Mouse (Mus musculus) testis, postnatal 10 days (tissue): Measurements from ENCODE around the gene Kif14.
"Not testable (repeated sequence)": the region's sequence is repeated elsewhere in the genome, so short reads cannot be mapped to it uniquely, and the experiment has no call there.

Experiments used
- DNase-seq: peaks from one replicate; pipeline ENCODE4 v3.0.0; 2021; ENCODE audit warnings: low spot score

Gene Kif14

GRCm38 (mm10) chr1:136492232-136492631, 26.1 kb downstream of the Kif14 start:
- no peak for DNase-seq

GRCm38 (mm10) chr1:136499317-136499716, 33.2 kb downstream of the Kif14 start:
- no peak for DNase-seq

GRCm38 (mm10) chr1:136502936-136503335, 36.8 kb downstream of the Kif14 start:
- DNase-seq: no peak

- not testable (repeated sequence) for DNase-seq
Observed at GRCm38 (mm10) chr1:136506255-136506654, 40.1 kb downstream of the Kif14 start.

GRCm38 (mm10) chr1:136512317-136512716, 46.2 kb downstream of the Kif14 start:
- peak; percentile 25 for DNase-seq

DNA sequence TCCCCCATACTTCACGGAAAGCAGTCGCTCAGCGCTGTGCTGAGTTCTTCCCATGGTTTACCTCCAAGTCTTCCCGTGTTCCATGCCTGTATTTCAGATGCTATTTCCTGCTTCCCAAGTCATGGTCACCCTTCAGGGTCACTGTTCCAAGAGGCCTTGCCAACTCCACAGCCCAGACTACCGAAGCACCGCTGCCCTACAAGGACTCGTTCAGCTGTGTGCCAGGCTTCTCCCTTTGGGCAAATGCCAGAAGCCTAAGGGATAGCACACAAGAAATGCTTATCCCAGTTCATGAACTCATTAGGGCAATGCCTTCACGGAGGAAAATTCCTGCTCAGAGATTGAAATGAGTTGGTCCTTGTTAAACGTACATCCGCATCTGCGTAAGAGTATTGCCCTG, 47.0 kb downstream of the Kif14 start:
- peak; percentile 41 for DNase-seq

DNA sequence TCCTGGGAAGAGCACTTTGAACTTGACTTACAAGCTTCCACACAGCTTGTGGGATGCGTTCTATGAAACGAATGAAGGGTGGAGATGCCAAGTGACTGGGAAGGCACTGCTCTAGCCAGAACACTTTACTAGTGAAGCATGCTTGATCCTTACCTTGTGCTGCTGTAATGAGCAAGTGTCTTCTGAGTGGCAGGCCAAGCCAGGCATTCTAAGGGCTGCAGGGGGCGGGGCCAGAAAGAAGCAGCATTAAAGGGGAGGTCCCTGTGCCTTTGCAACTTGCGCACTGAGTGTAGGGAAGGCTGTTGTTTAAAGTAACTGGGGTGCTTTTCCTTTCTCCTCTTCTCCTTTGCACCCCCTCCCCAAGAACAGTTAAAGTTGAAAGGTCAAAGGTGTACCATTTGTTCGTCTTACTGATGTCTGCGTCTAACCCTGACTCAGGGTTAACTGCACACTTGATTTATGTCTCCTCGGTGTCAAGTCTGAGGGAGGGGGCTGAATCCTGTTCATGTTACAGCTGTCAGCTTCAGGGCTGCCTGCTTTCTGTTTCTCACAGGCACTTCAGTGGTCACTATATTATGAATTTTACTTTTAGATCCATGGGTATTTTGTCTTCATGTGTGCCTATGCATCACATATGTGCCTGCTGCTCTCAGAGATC, 52.7 kb downstream of the Kif14 start:
- peak; percentile 42 for DNase-seq

DNA sequence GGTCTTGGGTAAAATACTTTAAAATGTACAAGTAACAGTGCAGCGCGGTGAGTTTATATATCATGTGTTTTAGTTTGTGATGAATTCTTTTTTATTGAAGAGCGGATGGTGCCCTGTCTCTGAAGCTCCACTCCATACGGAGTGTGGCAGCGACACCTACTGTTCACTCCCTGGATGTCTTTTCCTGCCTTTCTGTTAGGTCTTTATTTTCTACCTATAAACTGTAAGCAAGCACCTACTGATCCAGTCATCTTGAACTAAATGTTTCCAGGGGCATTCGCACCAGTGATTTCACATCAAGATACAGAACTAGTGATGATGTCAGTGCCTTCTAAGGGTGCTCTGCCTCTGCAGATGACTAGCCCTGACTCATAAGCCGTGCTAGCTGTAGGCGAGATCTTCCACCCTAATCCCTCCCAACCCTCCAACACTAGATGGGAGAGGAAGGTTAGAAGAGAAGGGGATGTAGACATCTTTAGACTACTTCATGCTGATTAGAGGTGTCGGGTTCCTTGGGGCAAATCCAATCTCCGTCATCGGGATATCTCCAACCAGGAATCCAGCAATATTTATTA, 55.3 kb downstream of the Kif14 start:
- DNase-seq: peak; percentile 72

GRCm38 (mm10) chr1:136524917-136525316, 58.8 kb downstream of the Kif14 start:
- peak; percentile 85 for DNase-seq

GRCm38 (mm10) chr1:136525818-136526217, 59.7 kb downstream of the Kif14 start:
- DNase-seq: no peak

- DNase-seq: no peak
Observed at GRCm38 (mm10) chr1:136527163-136527562, 61.0 kb downstream of the Kif14 start.

- DNase-seq: no peak
Observed at GRCm38 (mm10) chr1:136532556-136532955, 66.4 kb downstream of the Kif14 start.

GRCm38 (mm10) chr1:136536947-136537346, 70.8 kb downstream of the Kif14 start:
- no peak for DNase-seq

DNA sequence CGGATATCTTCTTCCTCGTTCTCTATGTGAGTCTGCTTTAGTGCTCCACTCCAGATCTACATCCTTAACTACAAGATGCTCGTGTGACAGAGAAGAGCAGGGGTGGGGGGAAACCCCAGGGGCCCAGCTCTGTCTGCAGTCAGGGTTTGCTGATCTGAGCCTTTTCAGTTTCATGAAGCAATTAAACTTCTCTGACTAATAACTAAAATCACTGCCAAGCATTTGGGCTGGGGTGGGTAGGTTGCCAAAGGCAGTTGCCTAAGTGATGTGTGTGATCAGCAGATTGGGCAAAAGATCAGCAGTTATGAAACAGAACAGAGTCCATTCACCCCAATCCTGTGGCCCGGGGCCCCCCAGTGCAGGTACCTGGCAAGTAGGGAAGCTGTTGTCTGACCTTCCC, 72.1 kb downstream of the Kif14 start:
- no peak for DNase-seq

DNA sequence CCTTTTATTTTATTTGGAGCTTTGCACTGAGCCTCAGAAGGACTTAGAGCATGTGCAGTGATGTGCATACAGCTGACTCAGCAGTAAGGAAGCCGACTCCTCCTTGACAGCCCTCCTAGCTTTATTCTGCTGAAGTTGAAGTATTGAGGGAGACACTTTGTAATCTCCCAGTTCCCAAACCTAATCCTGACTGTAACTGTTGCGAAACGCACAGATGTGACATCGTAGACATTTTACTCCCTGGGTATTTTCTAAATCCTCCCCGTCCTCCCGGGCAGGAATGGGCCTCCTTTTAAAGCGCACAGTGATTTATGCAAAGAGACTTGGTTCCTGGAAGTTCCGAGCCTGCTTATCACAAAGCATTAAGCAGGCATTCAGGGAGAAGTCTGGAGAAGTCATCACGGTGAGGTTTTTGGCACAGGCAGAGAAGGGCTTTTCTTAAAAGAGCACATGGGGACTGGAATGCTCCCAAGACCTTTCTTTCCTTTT, 74.3 kb downstream of the Kif14 start:
- DNase-seq: no peak

GRCm38 (mm10) chr1:136541618-136542376, 75.7 kb downstream of the Kif14 start:
- DNase-seq: no peak

DNA sequence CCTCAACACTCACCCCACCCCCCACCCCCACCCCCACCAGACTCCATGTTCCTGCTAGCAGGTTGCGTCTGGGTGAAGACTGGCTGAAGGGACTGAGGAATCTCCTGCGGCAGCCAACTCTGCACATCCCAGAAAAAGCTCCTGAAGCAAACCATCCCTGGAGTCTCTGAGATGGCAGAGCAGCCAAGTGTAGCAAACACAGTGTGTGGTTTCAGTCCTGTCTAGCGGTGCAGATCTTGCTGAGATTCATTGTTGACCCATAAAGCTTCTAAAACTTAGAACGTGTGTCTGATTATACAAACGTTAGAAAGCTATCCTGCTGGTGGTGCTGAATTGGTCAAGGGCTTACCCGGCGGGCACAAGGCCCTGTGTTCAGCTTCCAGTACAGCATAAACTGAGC, 77.8 kb downstream of the Kif14 start:
- no peak for DNase-seq

- no peak for DNase-seq
Observed at GRCm38 (mm10) chr1:136547068-136547467, 80.9 kb downstream of the Kif14 start.

GRCm38 (mm10) chr1:136550285-136550684, 84.1 kb downstream of the Kif14 start:
- no peak for DNase-seq

GRCm38 (mm10) chr1:136550851-136551540, 84.9 kb downstream of the Kif14 start:
- DNase-seq: peak; percentile 88

DNA sequence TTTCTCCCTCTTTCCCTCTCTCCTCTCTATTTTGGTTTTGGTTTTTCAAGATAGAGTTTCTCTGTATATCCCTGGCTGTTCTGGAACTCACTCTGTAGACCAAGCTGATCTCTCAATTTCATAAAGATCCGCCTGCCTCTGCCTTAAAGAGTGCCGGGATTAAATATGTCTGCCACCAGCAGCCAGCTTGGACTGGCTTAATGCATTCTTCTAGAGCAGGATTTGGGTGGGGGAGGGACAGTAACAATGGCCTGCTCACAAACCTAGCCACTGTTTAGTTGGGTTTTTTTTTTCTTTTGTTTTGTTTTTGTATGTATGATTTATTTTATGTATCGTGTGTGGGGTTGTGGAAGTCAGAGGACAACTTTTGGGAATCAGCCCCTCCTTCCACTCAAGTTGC, 88.5 kb downstream of the Kif14 start:
- DNase-seq: no peak

DNA sequence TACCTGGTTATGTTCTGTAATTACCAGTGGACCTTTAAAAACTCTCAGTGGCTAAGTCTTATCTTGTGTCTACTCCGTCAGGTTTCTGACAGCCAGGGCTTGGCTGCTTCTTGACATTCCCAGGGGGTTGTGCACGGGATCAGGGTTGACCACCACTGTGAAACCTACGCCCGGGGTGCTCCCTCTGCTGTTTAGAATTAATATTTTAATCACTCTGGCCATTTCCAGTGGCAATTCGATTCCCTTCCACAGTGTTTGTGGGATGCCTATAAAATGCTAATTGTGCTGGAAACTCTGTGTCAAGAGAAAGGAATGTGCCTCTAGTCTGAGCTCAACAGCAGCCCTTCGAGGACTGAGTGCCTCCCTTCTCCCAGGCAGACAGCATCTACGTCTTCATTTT, 89.7 kb downstream of the Kif14 start:
- peak; percentile 59 for DNase-seq
